Mouse (Mus musculus) G1E (cell line): Measurements from ENCODE around the gene Dcaf8. TPM values are rescaled to one million over a fixed set of nuclear protein-coding genes. Genes with fewer than 3 reads are reported as not detected.

Experiments
- ATAC-seq: 2 replicates; pipeline ENCODE4 v1.8.0; 2016; ENCODE audit warnings: mild to moderate bottlenecking; ENCODE audit not compliant: insufficient number of reproducible peaks, poor library complexity, low FRiP score, severe bottlenecking; ENCODE audit errors: extremely low read depth
- DNase-seq: peaks from one replicate; pipeline ENCODE4 v3.0.0; 2012; ENCODE audit warnings: low spot score
- H3K27me3 ChIP-seq: 2 replicates; pipeline ENCODE4 v1.6.1; 2012; ENCODE audit warnings: mild to moderate bottlenecking, low read length, inconsistent platforms; ENCODE audit not compliant: insufficient read depth
- H3K36me3 ChIP-seq: replicated peaks from 2 replicates; pipeline ENCODE3; 2012; ENCODE audit warnings: mild to moderate bottlenecking, inconsistent platforms
- H3K4me1 ChIP-seq: 2 replicates; pipeline ENCODE4 v1.6.1; 2012; ENCODE audit warnings: low read depth, low read length, inconsistent platforms, mixed read lengths; ENCODE audit not compliant: insufficient read depth
- H3K4me3 ChIP-seq: 2 replicates; pipeline ENCODE4 v1.5.1; 2012; ENCODE audit warnings: low read depth, mild to moderate bottlenecking, inconsistent platforms, low read length, moderate library complexity, mixed read lengths
- H3K9me3 ChIP-seq: replicated peaks from 2 replicates; pipeline ENCODE4 v1.6.1; 2012; ENCODE audit warnings: inconsistent platforms
- CTCF ChIP-seq: IDR thresholded peaks from 2 replicates; pipeline ENCODE4 v1.5.1; 2012; ENCODE audit warnings: low read depth, low read length, inconsistent platforms, mixed read lengths
- GATA1 ChIP-seq: IDR thresholded peaks from 2 replicates; pipeline ENCODE4 v1.6.1; 2012; ENCODE audit warnings: borderline replicate concordance, low read length, inconsistent platforms, mixed read lengths
- GATA2 ChIP-seq: IDR thresholded peaks from 2 replicates; pipeline ENCODE4 v1.6.1; 2012; ENCODE audit warnings: low read depth, low read length, inconsistent platforms, borderline replicate concordance
- POLR2AphosphoS5 ChIP-seq: IDR thresholded peaks from 2 replicates; pipeline ENCODE4 v1.6.1; 2012; ENCODE audit warnings: low read depth, low read length, inconsistent platforms; ENCODE audit not compliant: insufficient replicate concordance
- TAL1 ChIP-seq: conservative IDR thresholded peaks from 2 replicates; pipeline ENCODE4 v1.6.1; 2012; ENCODE audit warnings: low read depth, low read length, inconsistent platforms, mixed read lengths
- polyA plus RNA-seq: library from polyadenylated mRNA; stranded (reverse); fragments of >175 nt; gene quantifications from 2 replicates; pipeline ENCODE4 v1.2.3, GENCODE M21; 2012
- total RNA-seq, 2 experiments: library from RNA; stranded (forward) in 1 of 2; stranded (reverse) in 1 of 2; fragments of 200-1000 nt in 1 of 2; fragments of >200 nt in 1 of 2; fragmentation: Nextera tagmentation in 1 of 2; gene quantifications; 2 replicates each; pipeline ENCODE4 v1.2.3; 2014 to 2017

Gene Dcaf8
- total and polyA plus RNA-seq, 3 experiments: 60.1 to 124 (median 116) TPM

- TF ChIP-seq GATA1 (no peak), GATA2 (no peak), POLR2AphosphoS5 (no peak), CTCF (no peak), TAL1 (no peak)
- DNase-seq (no peak), ATAC-seq (no peak)
- Histone ChIP-seq H3K9me3 (no peaks in the 10 kb centered on the region), H3K4me3 (no peak overlapping the region), H3K36me3 (peaks cover 2% of the 10 kb centered on the region), H3K27me3 (no peaks in the 10 kb centered on the region), H3K4me1 (0 out of 2 replicates have a peak, but pooled peaks cover 2% of the 10 kb centered on the region)
Observed at GRCm38 (mm10) chr1:172141529-172141928, 6.4 kb upstream of the Dcaf8 start.

- Histone ChIP-seq H3K4me3 (no peak overlapping the region), H3K9me3 (no peaks in the 10 kb centered on the region), H3K27me3 (no peaks in the 10 kb centered on the region), H3K4me1 (peaks cover 10% of the 10 kb centered on the region), H3K36me3 (peaks cover 2% of the 10 kb centered on the region)
- DNase-seq (peak; percentile 40), ATAC-seq (peak; percentile 54; the same call in 1 of the 2 replicates)
- TF ChIP-seq POLR2AphosphoS5 (no peak), TAL1 (no peak), GATA1 (no peak), GATA2 (no peak), CTCF (no peak)
Observed at GRCm38 (mm10) chr1:172143570-172143969, 4.3 kb upstream of the Dcaf8 start.

GRCm38 (mm10) chr1:172148279-172148954 is 533 bp downstream of the Dcaf8 start:
- Histone ChIP-seq H3K4me3 (peak overlapping the region; percentile 92), H3K27me3 (no peaks in the 10 kb centered on the region), H3K4me1 (peaks cover 40% of the 10 kb centered on the region), H3K9me3 (no peaks in the 10 kb centered on the region), H3K36me3 (peaks cover 36% of the 10 kb centered on the region)
- DNase-seq: peak; percentile 35
- ATAC-seq: peak; percentile 25
- no peak for TF ChIP-seq GATA2
- TF ChIP-seq CTCF: no peak
- no peak for TF ChIP-seq TAL1
- no peak for TF ChIP-seq GATA1
- TF ChIP-seq POLR2AphosphoS5: no peak

- Histone ChIP-seq H3K27me3 (no peaks in the 10 kb centered on the region), H3K9me3 (no peaks in the 10 kb centered on the region), H3K4me1 (peaks cover 40% of the 10 kb centered on the region), H3K36me3 (peaks cover 43% of the 10 kb centered on the region), H3K4me3 (peak overlapping the region; percentile 92)
- no peak for DNase-seq
- no peak for TF ChIP-seq GATA1
- no peak for TF ChIP-seq POLR2AphosphoS5
- TF ChIP-seq CTCF: no peak
- TF ChIP-seq TAL1: no peak
- TF ChIP-seq GATA2: no peak
- no peak for ATAC-seq
Observed at GRCm38 (mm10) chr1:172148955-172149815, 1.3 kb downstream of the Dcaf8 start.

- peaks cover 36% of the 10 kb centered on the region for H3K4me1 ChIP-seq
- H3K36me3 ChIP-seq: peaks cover 71% of the 10 kb centered on the region
- no peak for TF ChIP-seq GATA1
- no peak for TF ChIP-seq CTCF
- TF ChIP-seq TAL1: no peak
- no peak for TF ChIP-seq GATA2
- no peak for TF ChIP-seq POLR2AphosphoS5
- H3K27me3 ChIP-seq: no peaks in the 10 kb centered on the region
- H3K9me3 ChIP-seq: no peaks in the 10 kb centered on the region
- DNase-seq: no peak
- no peak overlapping the region for H3K4me3 ChIP-seq
- ATAC-seq: no peak
Observed at GRCm38 (mm10) chr1:172154536-172154935, 6.7 kb downstream of the Dcaf8 start.

- no peak for ATAC-seq
- H3K4me3 ChIP-seq: no peak overlapping the region
- DNase-seq: no peak
- no peaks in the 10 kb centered on the region for H3K9me3 ChIP-seq
- H3K27me3 ChIP-seq: no peaks in the 10 kb centered on the region
- peaks cover 29% of the 10 kb centered on the region for H3K4me1 ChIP-seq
- TF ChIP-seq POLR2AphosphoS5: no peak
- no peak for TF ChIP-seq TAL1
- no peak for TF ChIP-seq GATA1
- TF ChIP-seq GATA2: no peak
- no peak for TF ChIP-seq CTCF
- H3K36me3 ChIP-seq: peaks cover 66% of the 10 kb centered on the region
Observed at GRCm38 (mm10) chr1:172155518-172155917, 7.6 kb downstream of the Dcaf8 start.
